Mouse (Mus musculus): ENCODE measurements around the gene Ccs.

- TF ChIP-seq POLR2A (IDR thresholded peaks at IDR 0.05; ENCODE audit: borderline replicate concordance, extremely low read depth, low read depth, low read length), result peak; percentile 81; the same call in 1 of the 2 replicates
- TF ChIP-seq CTCF (IDR thresholded peaks at IDR 0.05; ENCODE audit: insufficient read depth, low read length), result no peak
Measured at GRCm38 (mm10) chr19:4793831-4794422, 45.2 kb downstream of the Ccs start, which contains the start of gene Rbm4.

All from lung, adult 2 months (tissue).